Mouse (Mus musculus) layer of hippocampus, adult 11-12 months (tissue): ENCODE results near the gene Krtap6-1.
"Not testable (repeated sequence)": the region's sequence is repeated elsewhere in the genome, so short reads cannot be mapped to it uniquely, and the experiment has no call there.

Source experiments
- DNase-seq: peaks from one replicate; pipeline ENCODE4 v3.0.0; 2022; ENCODE audit warnings: low spot score

Gene Krtap6-1

DNA sequence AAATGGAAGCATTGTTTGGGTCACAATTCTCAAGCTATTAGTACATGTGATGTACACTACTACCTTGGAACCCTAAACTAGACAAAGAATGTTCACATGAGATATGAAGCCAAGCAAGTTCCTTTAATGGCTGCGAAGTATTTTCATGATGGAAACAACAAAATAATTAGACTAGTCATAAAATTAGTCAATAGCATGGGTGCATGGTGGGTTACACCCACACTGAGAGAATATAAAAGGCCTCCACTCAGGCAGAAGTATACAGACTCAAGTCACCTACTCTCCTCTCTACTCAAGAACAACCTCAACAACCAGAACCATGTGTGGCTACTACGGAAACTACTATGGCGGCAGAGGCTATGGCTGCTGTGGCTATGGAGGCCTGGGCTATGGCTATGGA is at the start of gene Krtap6-1:
Gene Krtap6-1 (plus strand): TSS at position 301 of the 400 bp plus-strand sequence.
- not testable (repeated sequence) for DNase-seq

DNA sequence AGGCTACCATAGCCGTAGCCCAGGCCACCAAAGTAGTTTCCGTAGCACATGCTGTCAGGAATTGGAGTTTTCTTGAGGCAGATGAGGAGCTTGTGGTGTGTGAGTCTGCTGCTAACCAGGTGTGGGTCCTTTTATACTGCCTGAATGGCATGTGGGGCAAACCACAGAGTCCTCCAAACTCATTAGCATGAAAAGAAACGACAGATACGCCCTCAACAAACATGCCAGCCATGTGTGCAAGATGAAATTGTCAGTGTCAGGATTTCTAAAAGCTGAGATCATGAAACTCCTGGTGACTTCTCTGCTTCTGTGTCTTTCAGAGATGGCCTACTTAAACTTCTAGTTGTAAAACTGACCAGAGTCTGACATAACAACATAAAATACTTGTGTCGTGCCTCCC is 20.8 kb upstream of the Krtap6-1 start, which contains the start of gene Krtap22-2:
Gene Krtap22-2 (minus strand): TSS at position 101 of the 400 bp plus-strand sequence.
- no peak for DNase-seq

DNA sequence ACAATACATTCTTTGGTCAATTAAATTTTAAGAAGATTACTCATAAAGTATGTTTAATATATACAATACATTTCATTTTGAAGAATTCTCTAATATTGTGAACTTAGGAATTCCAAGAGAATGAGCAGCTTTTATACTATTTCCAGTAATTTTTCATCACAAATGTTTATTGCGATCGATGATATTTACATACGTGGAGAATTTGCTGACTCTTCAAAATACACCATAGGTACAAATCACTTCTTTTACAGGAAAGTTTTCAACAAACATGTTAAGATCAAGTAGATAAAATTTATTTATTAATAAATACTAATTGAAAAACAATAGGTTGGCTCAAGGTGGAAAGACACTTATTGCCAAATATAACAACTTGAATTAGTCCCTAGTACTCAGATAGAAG is 17.5 kb upstream of the Krtap6-1 start:
- DNase-seq, result no peak

DNA sequence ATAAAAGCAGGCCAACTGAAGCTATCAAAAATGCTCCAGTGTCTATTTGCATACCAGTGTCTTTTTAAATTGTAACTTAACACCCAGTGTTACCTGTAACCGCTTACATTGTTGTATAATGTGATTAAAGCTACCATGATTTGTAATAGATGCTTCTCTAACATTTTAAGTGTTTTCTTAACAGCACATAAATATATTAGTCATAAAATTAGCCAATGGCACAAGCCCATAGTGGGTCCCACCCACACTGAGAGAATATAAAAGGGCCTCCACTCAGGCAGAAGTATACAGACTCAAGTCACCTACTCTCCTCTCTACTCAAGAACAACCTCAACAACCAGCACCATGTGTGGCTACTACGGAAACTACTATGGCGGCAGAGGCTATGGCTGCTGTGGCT is 16.5 kb upstream of the Krtap6-1 start, which contains the start of gene Gm10229:
Gene Gm10229 (plus strand): TSS at position 301 of the 400 bp plus-strand sequence.
- not testable (repeated sequence) for DNase-seq

- not testable (repeated sequence) for DNase-seq
Measured at GRCm38 (mm10) chr16:89041372-89041771, 9.9 kb downstream of the Krtap6-1 start, which contains the start of gene Gm10228. Gm10228 (minus strand) TSS chr16:89041472.

- no peak for DNase-seq
Measured at GRCm38 (mm10) chr16:89047783-89048182, 16.3 kb downstream of the Krtap6-1 start, which contains the start of gene Krtap6-5. Krtap6-5 (minus strand) TSS chr16:89047883.

DNA sequence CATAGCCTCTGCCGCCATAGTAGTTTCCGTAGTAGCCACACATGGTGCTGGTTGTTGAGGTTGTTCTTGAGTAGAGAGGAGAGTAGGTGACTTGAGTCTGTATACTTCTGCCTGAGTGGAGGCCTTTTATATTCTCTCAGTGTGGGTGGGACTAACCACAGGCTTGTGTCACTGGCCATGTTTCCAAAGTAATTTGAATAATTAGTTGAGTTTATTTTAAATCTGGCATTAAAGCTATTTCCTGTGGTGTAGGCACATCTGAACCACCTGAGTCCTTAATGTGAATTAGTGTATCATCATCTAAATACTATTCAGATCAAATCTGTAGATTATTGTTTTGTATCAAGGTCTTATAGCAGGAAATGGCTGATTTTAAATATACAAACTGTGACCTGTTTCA is 32.4 kb downstream of the Krtap6-1 start, which contains the start of gene 1110025L11Rik:
Gene 1110025L11Rik (minus strand): TSS at position 101 of the 400 bp plus-strand sequence.
- not testable (repeated sequence) for DNase-seq

DNA sequence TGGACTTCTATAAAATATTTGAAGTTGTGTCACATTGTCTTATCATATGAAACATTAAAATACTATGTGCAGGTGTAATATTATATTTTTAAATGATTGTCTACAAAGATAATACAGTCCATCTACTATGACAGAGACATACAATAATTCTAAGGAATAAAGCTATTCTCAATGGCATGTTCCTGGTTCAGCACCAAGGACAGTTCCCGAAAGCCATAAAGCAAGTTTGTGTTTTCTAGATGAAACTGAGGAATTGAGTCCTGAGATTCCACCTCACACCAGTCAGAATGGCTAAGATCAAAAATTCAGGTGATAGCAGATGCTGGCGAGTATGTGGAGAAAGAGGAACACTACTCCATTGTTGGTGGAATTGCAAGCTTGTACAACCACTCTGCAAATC is 39.5 kb downstream of the Krtap6-1 start:
- not testable (repeated sequence) for DNase-seq
